Mouse (Mus musculus) layer of hippocampus, adult 9-11 months (tissue): ENCODE measurements around the gene Phc1.

ENCODE experiments used
- DNase-seq: peaks from one replicate; pipeline ENCODE4 v3.0.0; 2022

The Phc1 gene

GRCm38 (mm10) chr6:122293796-122294195 lies 46.6 kb downstream of the Phc1 start:
- no peak for DNase-seq

- no peak for DNase-seq
Observed at GRCm38 (mm10) chr6:122293121-122293520, 47.2 kb downstream of the Phc1 start.

GRCm38 (mm10) chr6:122292184-122292583 lies 48.2 kb downstream of the Phc1 start:
- DNase-seq = no peak

GRCm38 (mm10) chr6:122291735-122292134 lies 48.6 kb downstream of the Phc1 start:
- DNase-seq = no peak

- no peak for DNase-seq
Observed at GRCm38 (mm10) chr6:122291264-122291663, 49.1 kb downstream of the Phc1 start.

- no peak for DNase-seq
Observed at GRCm38 (mm10) chr6:122290253-122290652, 50.1 kb downstream of the Phc1 start.

- DNase-seq = no peak
Observed at GRCm38 (mm10) chr6:122289313-122289712, 51.0 kb downstream of the Phc1 start.

GRCm38 (mm10) chr6:122288263-122288662 lies 52.1 kb downstream of the Phc1 start:
- DNase-seq = no peak

GRCm38 (mm10) chr6:122284823-122285222 lies 55.5 kb downstream of the Phc1 start:
- no peak for DNase-seq

- DNase-seq = no peak
Observed at GRCm38 (mm10) chr6:122284304-122284703, 56.1 kb downstream of the Phc1 start.

GRCm38 (mm10) chr6:122283429-122283828 lies 56.9 kb downstream of the Phc1 start:
- no peak for DNase-seq

GRCm38 (mm10) chr6:122282782-122283181 lies 57.6 kb downstream of the Phc1 start, which contains the start of gene Klrg1:
Gene Klrg1 (minus strand): TSS chr6:122282882.
- DNase-seq = no peak

- DNase-seq = no peak
Observed at GRCm38 (mm10) chr6:122276565-122276964, 63.8 kb downstream of the Phc1 start.

- DNase-seq = no peak
Observed at GRCm38 (mm10) chr6:122274546-122274945, 65.8 kb downstream of the Phc1 start.

- DNase-seq = no peak
Observed at GRCm38 (mm10) chr6:122270152-122270551, 70.2 kb downstream of the Phc1 start.

GRCm38 (mm10) chr6:122269170-122269569 lies 71.2 kb downstream of the Phc1 start:
- no peak for DNase-seq

GRCm38 (mm10) chr6:122268561-122268960 lies 71.8 kb downstream of the Phc1 start:
- DNase-seq = peak; percentile 80
